Mouse (Mus musculus) cerebellum, postnatal 14 days (tissue): Measurements from ENCODE around the gene Ceacam13.
"Not testable (repeated sequence)": the region's sequence is repeated elsewhere in the genome, so short reads cannot be mapped to it uniquely, and the experiment has no call there.

Source experiments
- DNase-seq, 2 experiments: peaks; one replicate each; pipeline ENCODE4 v3.0.0; 2021; ENCODE audit warnings: mixed read lengths in 2 of 2

The Ceacam13 gene

DNA sequence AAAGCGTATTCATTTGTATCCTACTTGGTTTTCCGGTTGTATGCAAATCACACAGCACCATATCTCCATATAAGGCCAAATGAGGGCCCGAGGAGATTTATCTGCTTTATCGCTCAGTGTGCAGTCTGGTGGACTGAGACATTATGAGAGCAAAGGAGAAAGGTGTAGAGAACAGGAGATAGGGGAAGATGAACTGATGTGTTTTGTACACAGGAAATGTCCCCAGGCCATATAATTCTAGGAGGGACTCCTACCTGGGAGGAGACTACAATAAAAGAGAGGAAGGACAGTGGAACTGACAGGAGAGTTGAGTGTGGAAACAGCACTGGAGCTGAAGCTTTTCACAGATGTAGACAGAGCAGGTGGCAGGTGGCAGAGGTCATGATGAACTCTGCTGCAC, at the start of gene Ceacam13:
TSS of gene Ceacam13 (plus strand) at position 301 of the 400 bp plus-strand sequence.
- no peak for DNase-seq

DNA sequence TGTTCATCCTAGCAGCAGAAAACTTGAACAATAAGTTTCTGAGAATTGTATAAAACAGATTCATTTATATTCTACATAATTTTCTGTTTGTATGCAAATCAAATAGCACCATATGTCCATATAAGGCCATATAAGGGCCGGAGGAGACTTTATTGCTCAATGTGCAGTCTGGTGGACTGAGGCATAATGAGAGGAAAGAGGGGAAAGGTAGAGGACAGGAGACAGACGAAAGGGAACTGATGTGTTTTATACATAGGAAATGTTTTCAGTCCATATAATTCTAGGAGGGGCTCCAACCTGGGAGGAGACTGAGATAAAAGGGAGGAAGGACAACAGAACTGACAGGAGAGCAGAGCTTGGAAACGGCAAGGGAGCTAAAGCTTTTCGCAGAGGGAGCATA, 37.9 kb upstream of the Ceacam13 start, which contains the start of gene Ceacam11:
TSS of gene Ceacam11 (plus strand) at position 301 of the 400 bp plus-strand sequence.
- no peak for DNase-seq

DNA sequence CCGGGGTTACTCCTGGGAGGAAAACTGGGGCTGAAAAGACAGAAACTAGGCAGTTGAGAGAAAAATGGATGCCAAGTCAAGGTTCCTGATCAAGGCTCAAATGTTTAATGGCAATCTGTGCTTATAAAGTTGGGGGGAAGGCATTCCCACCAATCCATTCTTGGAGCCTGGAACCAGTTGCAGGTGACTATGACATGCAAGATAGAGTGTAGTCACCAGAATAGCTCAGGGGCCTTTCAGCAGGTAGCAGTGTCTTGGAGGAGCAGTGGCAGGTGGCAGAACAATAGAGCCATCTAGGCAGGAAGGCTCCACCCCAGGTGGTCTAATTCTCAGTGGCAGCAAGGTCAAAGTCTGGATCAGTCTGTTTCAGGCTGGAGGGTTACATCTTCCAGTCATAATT, 8.6 kb upstream of the Ceacam13 start:
- DNase-seq = not testable (repeated sequence)

GRCm38 (mm10) chr7:18065629-18066028, 55.9 kb downstream of the Ceacam13 start, which contains the start of gene Ceacam12:
TSS of gene Ceacam12 (plus strand) at chr7:18065929.
- no peak for DNase-seq
